Mouse (Mus musculus) embryonic facial prominence, embryonic 12.5 days (tissue): Measurements from ENCODE around the gene Sipa1l3. TPM values are rescaled to one million over a fixed set of nuclear protein-coding genes. Genes with fewer than 3 reads are reported as not detected.

Experiments
- ATAC-seq: fragments of 200-750 bp; cut with Nextera tagmentation; 2 replicates; pipeline ENCODE4 v1.8.0; 2017; ENCODE audit not compliant: insufficient number of reproducible peaks, insufficient read depth, low FRiP score, low TSS enrichment
- H3K27ac ChIP-seq: fragments of 300-500 bp; sonication (generic); 2 replicates; pipeline ENCODE4 v1.5.1; 2016; ENCODE audit warnings: mild to moderate bottlenecking
- H3K27me3 ChIP-seq: fragments of 300-500 bp; sonication (generic); 2 replicates; pipeline ENCODE4 v1.6.1; 2016; ENCODE audit warnings: mild to moderate bottlenecking, moderate library complexity
- H3K36me3 ChIP-seq: fragments of 300-500 bp; sonication (generic); 2 replicates; pipeline ENCODE4 v1.6.1; 2016; ENCODE audit warnings: mild to moderate bottlenecking
- H3K4me1 ChIP-seq: fragments of 300-500 bp; sonication (generic); 2 replicates; pipeline ENCODE4 v1.6.1; 2016
- H3K4me2 ChIP-seq: fragments of 300-500 bp; sonication (generic); replicated peaks from 2 replicates; pipeline ENCODE4 v1.6.1; 2016; ENCODE audit warnings: mild to moderate bottlenecking, moderate library complexity
- H3K4me3 ChIP-seq: fragments of 300-500 bp; sonication (generic); 2 replicates; pipeline ENCODE4 v1.5.1; 2016; ENCODE audit warnings: mild to moderate bottlenecking
- H3K9ac ChIP-seq: fragments of 300-500 bp; sonication (generic); 2 replicates; pipeline ENCODE4 v1.6.1; 2016; ENCODE audit warnings: mild to moderate bottlenecking, moderate library complexity
- H3K9me3 ChIP-seq: fragments of 300-500 bp; sonication (generic); 2 replicates; pipeline ENCODE4 v1.6.1; 2016; ENCODE audit warnings: mild to moderate bottlenecking, moderate library complexity
- WGBS: fragments of 180-500 bp; shearing (Covaris S2); methylation state at CpG from one replicate; pipeline ENCODE4 v1.1.7; 2016; 5-methylcytosine and 5-hydroxymethylcytosine counted together
- polyA plus RNA-seq: library from polyadenylated mRNA; unstranded; fragments of >200 nt; fragmentation: Nextera tagmentation; extraction: Ambion mirVana; gene quantifications from 2 replicates; pipeline ENCODE4 v1.2.1, GENCODE M21; 2016

Sipa1l3 gene
- polyA plus RNA-seq, 1 experiment from 2014 or later = 16.3 TPM

DNA sequence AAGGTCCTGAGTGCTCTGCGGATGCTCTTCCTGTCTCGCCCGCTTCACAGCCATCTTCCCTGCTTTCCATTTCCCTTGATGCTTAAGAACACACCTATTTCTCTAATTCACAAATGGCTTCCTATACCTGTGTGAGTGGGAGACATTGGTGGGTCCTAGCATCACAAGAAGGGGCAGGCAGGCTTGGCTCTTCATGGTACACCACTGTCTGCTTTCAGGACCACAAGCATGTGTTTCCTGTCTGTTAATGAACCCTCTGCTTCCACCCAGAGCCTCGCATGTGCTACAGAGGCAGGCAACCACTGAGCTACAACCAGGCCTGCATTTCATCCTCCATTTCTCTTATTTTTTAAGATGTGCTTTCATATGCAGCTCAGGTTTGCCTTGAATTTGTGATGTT is 116.4 kb downstream of the Sipa1l3 start:
- Histone ChIP-seq H3K4me2 (no peak overlapping the region), H3K36me3 (peaks cover 24% of the 10 kb centered on the region), H3K9me3 (0 out of 2 replicates have a peak, but pooled peaks cover 6% of the 10 kb centered on the region), H3K27me3 (no peaks in the 10 kb centered on the region), H3K4me1 (no peaks in the 10 kb centered on the region), H3K4me3 (no peak overlapping the region), H3K9ac (no peak overlapping the region), H3K27ac (no peak overlapping the region)
- 90% methylated on average over 4 of the region's 4 CpGs for WGBS
- ATAC-seq = no peak

DNA sequence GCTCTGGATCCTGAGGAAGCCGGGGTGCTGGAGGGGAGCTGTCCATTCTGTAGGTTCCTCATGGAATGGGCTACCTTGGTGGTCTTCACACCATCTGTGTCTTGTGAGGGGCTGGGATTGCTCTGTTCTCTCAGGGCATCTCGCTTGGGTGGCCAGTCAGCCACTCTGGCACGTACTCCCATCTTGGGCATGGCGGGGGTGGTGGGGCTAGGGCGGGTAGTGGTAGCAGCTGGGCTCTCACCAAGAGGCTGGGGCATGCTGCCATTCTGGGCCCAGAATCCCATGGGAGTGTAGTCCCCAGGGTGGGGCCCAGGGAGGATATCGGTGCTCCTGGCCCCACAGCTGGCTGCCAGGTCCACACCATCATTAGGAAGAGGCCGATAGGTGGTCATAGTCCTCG is 118.0 kb downstream of the Sipa1l3 start:
- H3K9ac ChIP-seq = no peak overlapping the region
- WGBS = 96% methylated on average over 8 of the region's 8 CpGs
- H3K9me3 ChIP-seq = 0 out of 2 replicates have a peak, but pooled peaks cover 6% of the 10 kb centered on the region
- peaks cover 37% of the 10 kb centered on the region for H3K36me3 ChIP-seq
- no peak for ATAC-seq
- H3K4me2 ChIP-seq = no peak overlapping the region
- H3K4me1 ChIP-seq = no peaks in the 10 kb centered on the region
- H3K4me3 ChIP-seq = no peak overlapping the region
- no peak overlapping the region for H3K27ac ChIP-seq
- H3K27me3 ChIP-seq = no peaks in the 10 kb centered on the region

DNA sequence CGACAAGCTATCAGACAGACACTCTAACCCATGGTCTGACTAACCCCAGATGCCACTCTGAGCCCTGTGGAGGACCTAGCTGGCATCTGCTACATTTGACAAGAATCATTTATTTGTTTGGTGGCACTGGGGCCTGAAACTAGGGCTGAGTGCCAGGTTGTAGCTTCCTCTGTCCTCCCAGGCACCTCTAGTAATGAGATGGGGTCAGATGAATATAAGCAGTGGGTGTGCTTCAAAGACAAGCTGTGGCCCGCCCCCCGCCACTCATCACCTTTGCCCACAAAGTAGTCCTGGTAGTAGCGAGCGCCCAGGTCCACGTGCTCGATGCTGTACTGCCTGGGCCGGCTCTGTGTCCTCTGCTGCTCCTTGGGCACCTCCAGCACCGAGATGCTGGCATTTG is 119.4 kb downstream of the Sipa1l3 start:
- WGBS = 96% methylated on average over 9 of the region's 9 CpGs

DNA sequence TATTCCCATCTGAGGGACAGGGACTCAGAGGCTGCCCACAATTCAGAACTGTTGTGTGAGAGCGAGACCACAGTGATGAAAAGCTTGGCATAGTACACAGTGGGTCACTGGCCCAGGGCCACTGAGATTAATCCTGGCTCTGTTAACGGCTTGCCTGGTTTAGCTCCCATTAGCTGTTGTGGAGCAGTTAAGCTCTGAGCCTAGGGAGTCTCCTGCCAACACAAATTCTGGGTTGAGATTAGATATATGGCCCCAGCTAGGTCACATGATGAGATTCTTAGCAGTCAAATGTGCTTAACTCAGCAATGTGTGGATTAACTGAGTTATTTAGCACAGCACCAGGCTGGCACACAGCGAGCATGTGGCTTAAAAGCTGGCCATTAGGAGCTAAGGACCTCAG is 121.0 kb downstream of the Sipa1l3 start:
- peaks cover 57% of the 10 kb centered on the region for H3K36me3 ChIP-seq
- 87% methylated on average over 3 of the region's 3 CpGs for WGBS
- no peaks in the 10 kb centered on the region for H3K4me1 ChIP-seq
- no peak overlapping the region for H3K4me3 ChIP-seq
- H3K27ac ChIP-seq = no peak overlapping the region
- no peaks in the 10 kb centered on the region for H3K9me3 ChIP-seq
- no peak overlapping the region for H3K4me2 ChIP-seq
- no peak overlapping the region for H3K9ac ChIP-seq
- no peak for ATAC-seq
- no peaks in the 10 kb centered on the region for H3K27me3 ChIP-seq

More for the DNA sequence above, 119.4 kb downstream of the Sipa1l3 start:
- H3K9me3 ChIP-seq = 0 out of 2 replicates have a peak, but pooled peaks cover 6% of the 10 kb centered on the region
- no peak overlapping the region for H3K4me3 ChIP-seq
- H3K36me3 ChIP-seq = peaks cover 51% of the 10 kb centered on the region
- no peak overlapping the region for H3K4me2 ChIP-seq
- H3K27me3 ChIP-seq = no peaks in the 10 kb centered on the region
- H3K4me1 ChIP-seq = no peaks in the 10 kb centered on the region
- H3K27ac ChIP-seq = no peak overlapping the region
- H3K9ac ChIP-seq = no peak overlapping the region
- ATAC-seq = no peak

DNA sequence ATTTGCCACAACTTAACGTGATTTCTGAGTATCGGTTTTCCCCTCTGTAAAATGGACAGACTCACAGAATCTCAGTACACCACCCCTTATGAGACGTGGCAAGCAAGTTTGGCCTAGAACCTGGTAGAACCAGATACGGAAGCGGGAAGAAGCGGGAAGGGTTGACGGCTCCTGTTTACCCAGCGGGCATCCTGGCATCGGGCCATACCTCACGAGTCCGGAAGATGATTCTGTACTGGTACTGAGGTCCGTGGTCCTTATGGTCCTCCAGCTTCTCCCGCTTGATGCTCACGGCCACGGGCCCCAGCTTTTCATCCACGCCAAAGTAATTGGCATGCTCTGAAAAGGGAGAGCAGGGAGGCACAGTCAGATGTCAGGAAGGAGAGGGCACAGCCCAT is 121.5 kb downstream of the Sipa1l3 start:
- H3K27me3 ChIP-seq = no peaks in the 10 kb centered on the region
- no peaks in the 10 kb centered on the region for H3K4me1 ChIP-seq
- no peak overlapping the region for H3K27ac ChIP-seq
- no peak overlapping the region for H3K4me3 ChIP-seq
- no peak for ATAC-seq
- H3K9me3 ChIP-seq = no peaks in the 10 kb centered on the region
- H3K4me2 ChIP-seq = no peak overlapping the region
- H3K36me3 ChIP-seq = peaks cover 57% of the 10 kb centered on the region
- H3K9ac ChIP-seq = no peak overlapping the region
- WGBS = 92% methylated on average over 16 of the region's 16 CpGs

DNA sequence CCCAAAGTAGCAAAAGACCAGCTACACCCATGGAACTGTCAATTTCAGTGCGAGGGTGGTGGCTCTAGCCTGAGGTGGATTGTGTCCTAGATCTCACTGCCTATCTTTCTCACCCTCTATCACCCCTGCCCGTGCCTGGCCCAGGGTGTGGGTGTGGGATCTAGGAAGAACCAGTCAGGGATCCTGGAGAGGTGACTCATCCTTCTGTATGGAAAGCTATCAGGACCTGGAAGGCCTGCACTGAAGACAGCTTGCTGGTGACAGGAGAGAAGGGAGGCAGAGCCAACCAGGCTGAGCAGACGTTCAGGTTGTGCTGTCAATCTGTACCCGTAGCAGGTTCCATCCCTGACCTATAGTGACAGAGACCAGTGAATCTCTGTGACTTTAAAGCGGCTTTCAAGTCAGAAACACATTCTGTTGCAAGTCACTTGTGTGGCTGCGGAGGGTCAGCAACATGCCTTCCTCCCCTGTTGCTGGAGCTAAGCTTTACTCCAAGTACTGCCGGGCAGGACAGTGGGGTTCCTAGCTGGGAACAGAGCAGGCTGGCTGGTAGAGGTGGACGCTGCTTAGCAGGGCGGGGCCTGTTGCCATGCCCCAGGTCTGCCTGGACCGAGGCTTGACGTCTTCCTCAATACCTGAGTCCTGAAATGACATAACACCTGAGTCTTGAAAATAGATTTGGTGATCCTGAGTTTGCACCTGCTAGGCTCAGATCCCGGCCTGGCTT is 122.1 kb downstream of the Sipa1l3 start:
- Histone ChIP-seq H3K27ac (no peak overlapping the region), H3K4me3 (no peak overlapping the region), H3K9me3 (no peaks in the 10 kb centered on the region), H3K4me1 (no peaks in the 10 kb centered on the region), H3K9ac (no peak overlapping the region), H3K4me2 (no peak overlapping the region), H3K27me3 (no peaks in the 10 kb centered on the region), H3K36me3 (peaks cover 57% of the 10 kb centered on the region)
- WGBS = 88% methylated on average over 12 of the region's 12 CpGs
- no peak for ATAC-seq

DNA sequence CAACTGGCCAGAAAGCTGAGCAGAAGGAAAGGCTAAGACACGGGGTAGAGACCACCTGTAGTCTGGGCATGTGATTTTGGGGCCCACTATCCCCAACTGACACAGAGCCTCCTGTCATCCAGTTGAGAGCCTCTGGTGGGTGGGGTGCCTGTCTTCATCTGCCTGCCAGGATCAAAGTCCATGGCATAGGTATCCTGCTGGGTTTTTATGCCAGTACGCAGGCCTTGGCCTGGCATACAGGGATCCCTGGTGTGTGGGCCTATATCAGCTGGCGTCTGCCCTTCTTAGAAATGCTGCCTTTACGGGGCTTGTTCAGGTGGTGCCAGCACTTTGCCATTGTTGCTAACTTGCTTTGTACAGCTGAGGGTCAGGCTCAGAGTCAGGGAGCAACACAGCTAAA is 123.3 kb downstream of the Sipa1l3 start:
- no peaks in the 10 kb centered on the region for H3K9me3 ChIP-seq
- no peak overlapping the region for H3K27ac ChIP-seq
- H3K4me2 ChIP-seq = no peak overlapping the region
- WGBS = 89% methylated on average over 4 of the region's 4 CpGs
- H3K36me3 ChIP-seq = peaks cover 54% of the 10 kb centered on the region
- H3K4me3 ChIP-seq = no peak overlapping the region
- H3K27me3 ChIP-seq = no peaks in the 10 kb centered on the region
- H3K4me1 ChIP-seq = no peaks in the 10 kb centered on the region
- ATAC-seq = no peak
- H3K9ac ChIP-seq = no peak overlapping the region

DNA sequence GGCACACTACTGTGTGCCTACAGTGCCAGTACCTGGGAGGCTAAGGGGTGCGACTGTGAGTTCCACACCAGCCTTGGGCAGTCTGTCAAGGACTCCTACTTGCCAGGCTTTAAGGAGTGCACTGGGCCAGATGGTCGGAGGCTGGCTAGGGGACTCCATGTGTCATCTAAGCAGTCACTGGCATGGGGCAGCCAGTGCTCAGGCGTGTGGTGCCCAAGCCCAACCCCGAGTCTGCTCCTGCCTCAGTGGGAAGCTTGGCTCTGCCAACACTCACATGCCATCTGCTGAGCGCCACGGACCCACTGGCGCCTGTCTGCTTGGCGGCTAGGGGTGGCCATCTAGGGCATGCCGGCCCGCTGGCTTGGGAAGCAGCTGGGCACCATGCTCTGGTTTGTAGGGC is 125.1 kb downstream of the Sipa1l3 start:
- Histone ChIP-seq H3K36me3 (peaks cover 39% of the 10 kb centered on the region), H3K4me1 (no peaks in the 10 kb centered on the region), H3K4me3 (no peak overlapping the region), H3K9ac (no peak overlapping the region), H3K27ac (no peak overlapping the region), H3K27me3 (no peaks in the 10 kb centered on the region), H3K9me3 (no peaks in the 10 kb centered on the region), H3K4me2 (no peak overlapping the region)
- WGBS = 95% methylated on average over 10 of the region's 10 CpGs
- ATAC-seq = no peak

DNA sequence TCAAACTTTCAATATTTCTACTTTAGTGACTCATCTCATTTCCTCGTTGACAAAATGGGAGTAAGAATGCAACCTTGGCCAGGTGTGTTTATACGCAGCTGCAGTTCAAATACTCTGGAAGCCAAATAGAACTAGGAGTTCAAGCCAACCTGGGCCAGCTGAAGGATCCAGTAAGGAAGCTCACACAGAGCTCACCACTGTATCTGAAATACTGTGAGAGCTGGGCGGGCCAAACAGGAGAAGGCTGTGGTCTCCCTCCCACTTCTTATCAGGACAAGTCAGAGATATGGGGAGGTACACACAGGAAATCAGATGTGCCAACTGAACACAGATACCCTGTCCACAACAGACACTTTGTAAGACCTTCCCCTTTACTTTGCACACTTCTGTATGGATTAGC is 125.6 kb downstream of the Sipa1l3 start:
- WGBS = 81% methylated on average over 3 of the region's 3 CpGs
- Histone ChIP-seq H3K27ac (no peak overlapping the region), H3K4me1 (no peaks in the 10 kb centered on the region), H3K4me3 (no peak overlapping the region), H3K27me3 (no peaks in the 10 kb centered on the region), H3K9me3 (no peaks in the 10 kb centered on the region), H3K36me3 (peaks cover 42% of the 10 kb centered on the region), H3K9ac (no peak overlapping the region), H3K4me2 (no peak overlapping the region)
- no peak for ATAC-seq

DNA sequence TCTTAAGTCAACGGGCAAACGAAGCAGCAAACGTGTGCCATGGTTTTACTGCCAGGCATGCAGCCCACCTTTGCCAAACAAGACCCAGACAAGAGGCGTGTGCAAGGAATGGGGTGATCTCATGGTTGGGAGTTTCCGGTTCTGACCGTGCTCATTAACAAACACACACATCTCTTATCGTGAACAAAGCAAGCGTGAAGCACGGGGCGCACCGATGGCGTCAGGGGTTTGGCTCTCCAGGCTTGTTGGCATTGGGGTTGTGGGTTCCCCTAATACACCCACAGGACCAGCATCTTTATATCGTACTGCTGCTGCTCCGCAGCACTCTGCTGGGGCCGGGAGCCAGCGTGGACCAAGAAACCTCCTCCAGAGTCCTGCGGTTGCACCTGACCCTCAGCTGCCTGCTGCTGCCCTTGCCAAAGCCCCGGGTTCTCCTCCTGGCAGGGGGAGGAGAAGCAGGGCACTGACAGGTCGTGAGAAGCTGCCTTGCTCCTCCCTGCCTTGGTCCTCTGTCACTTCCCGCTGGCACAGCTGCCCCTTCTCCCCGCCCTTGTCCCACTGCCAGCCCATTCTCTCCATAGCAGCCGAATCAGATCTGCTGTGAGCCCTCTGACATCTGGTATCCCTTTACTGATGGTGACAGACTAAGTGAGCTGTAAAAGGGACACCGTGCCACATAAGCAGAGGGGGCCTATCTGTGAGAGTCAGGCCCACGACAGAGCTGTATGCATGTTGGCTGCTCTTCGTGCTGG is 126.5 kb downstream of the Sipa1l3 start:
- no peak overlapping the region for H3K4me2 ChIP-seq
- 86% methylated on average over 25 of the region's 25 CpGs for WGBS
- no peak overlapping the region for H3K4me3 ChIP-seq
- no peak overlapping the region for H3K27ac ChIP-seq
- H3K36me3 ChIP-seq = peaks cover 48% of the 10 kb centered on the region
- no peak overlapping the region for H3K9ac ChIP-seq
- H3K27me3 ChIP-seq = no peaks in the 10 kb centered on the region
- no peaks in the 10 kb centered on the region for H3K9me3 ChIP-seq
- ATAC-seq = no peak
- no peaks in the 10 kb centered on the region for H3K4me1 ChIP-seq

DNA sequence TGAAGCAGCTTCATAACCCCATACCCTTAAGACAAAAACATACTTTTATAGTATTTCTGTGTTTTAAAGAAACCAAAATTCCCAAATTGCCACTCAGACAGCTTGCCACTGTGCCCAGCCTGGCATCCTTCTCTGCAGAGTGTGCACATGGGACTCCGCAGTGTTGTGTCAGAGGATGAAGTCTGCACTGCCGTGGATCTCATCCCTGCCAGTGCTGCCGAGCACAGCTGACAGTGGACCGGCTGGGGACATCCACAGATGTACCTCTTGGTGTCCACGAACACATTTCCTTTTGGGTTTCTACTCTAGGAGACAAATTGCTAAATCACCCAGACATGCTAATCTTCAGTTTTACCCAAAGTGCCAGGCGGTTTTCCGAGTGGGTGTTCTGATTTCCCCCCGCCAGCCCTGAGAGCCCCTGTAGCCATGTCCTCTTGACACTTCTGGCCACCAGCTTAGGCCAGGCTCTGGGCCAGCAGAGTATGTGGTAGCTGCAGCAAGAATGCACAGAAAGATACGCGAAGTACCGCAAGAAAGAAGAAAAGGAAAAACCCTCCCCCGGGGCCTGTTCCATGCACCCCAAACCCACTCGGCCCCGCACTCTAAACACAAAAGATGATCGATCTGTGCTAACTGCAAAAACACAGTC is 127.2 kb downstream of the Sipa1l3 start:
- no peak for ATAC-seq
- WGBS = 89% methylated on average over 15 of the region's 15 CpGs
- Histone ChIP-seq H3K27me3 (no peaks in the 10 kb centered on the region), H3K36me3 (peaks cover 48% of the 10 kb centered on the region), H3K4me1 (no peaks in the 10 kb centered on the region), H3K9ac (no peak overlapping the region), H3K9me3 (no peaks in the 10 kb centered on the region), H3K4me3 (no peak overlapping the region), H3K4me2 (no peak overlapping the region), H3K27ac (no peak overlapping the region)

DNA sequence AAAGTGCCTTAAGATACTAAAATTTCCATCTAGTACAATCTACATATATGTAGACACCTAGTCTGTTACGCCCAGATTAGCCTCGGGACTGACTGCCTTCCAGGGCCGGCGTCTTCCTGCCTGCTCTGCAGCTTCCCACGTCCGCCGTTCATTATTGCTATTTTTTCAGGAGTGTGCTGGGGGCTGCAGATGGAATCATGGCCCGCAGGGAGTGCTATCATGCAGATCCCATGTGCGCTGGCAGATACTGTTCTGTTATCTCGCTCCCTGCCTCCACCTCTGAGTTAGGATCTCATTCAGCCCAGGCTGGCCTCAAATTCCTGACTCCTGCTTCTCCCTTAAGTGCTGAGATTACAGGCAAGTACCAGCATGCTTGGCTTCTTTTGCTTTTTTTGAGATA is 128.2 kb downstream of the Sipa1l3 start:
- H3K4me2 ChIP-seq = no peak overlapping the region
- no peak for ATAC-seq
- H3K4me3 ChIP-seq = no peak overlapping the region
- peaks cover 48% of the 10 kb centered on the region for H3K36me3 ChIP-seq
- H3K27me3 ChIP-seq = no peaks in the 10 kb centered on the region
- H3K27ac ChIP-seq = no peak overlapping the region
- no peaks in the 10 kb centered on the region for H3K4me1 ChIP-seq
- 83% methylated on average over 10 of the region's 10 CpGs for WGBS
- no peak overlapping the region for H3K9ac ChIP-seq
- H3K9me3 ChIP-seq = no peaks in the 10 kb centered on the region
